Mouse (Mus musculus): ENCODE measurements around the gene Gpalpp1. TPM values are rescaled to one million over a fixed set of nuclear protein-coding genes. Genes with fewer than 3 reads are reported as not detected.

Gpalpp1 gene
- polyA plus RNA-seq (2015; fragmentation: Nextera tagmentation; extraction: Ambion mirVana) = 16.1 and 17.2 TPM in 2 replicates

- under 1% methylated on average over 69 of the region's 69 CpGs for WGBS
- H3K4me3 ChIP-seq (replicated peaks; ENCODE audit: low read length) = peak within 1 kb of the TSS; percentile 98
Observed at GRCm38 (mm10) chr14:76110396-76111221, at the start of gene Gpalpp1, which contains the start of gene Nufip1. Gpalpp1 (minus strand) TSS chr14:76110760. Nufip1 (plus strand) TSS chr14:76110891.

GRCm38 (mm10) chr14:76158192-76158785 is 47.7 kb upstream of the Gpalpp1 start:
- no peaks in the 10 kb centered on the region for H3K27me3 ChIP-seq (replicated peaks; ENCODE audit: control insufficient read depth, insufficient read depth, low read length)
- no peak overlapping the region for H3K27ac ChIP-seq (ENCODE audit: low read length)
- WGBS = 57% methylated on average over 5 of the region's 5 CpGs
- peaks cover 2% of the 10 kb centered on the region for H3K4me1 ChIP-seq (replicated peaks; ENCODE audit: control insufficient read depth, insufficient read depth, low read length)
- no peaks in the 10 kb centered on the region for H3K36me3 ChIP-seq (ENCODE audit: control insufficient read depth, insufficient read depth)
- H3K4me2 ChIP-seq (ENCODE audit: low read length) = no peak overlapping the region
- no peak overlapping the region for H3K4me3 ChIP-seq (replicated peaks; ENCODE audit: low read length)
- no peak for ATAC-seq
- H3K9ac ChIP-seq (replicated peaks; ENCODE audit: low read depth, low read length) = no peak overlapping the region
- H3K9me3 ChIP-seq (ENCODE audit: control insufficient read depth, low read length) = no peaks in the 10 kb centered on the region

More at GRCm38 (mm10) chr14:76110396-76111221, at the start of gene Gpalpp1, which contains the start of gene Nufip1:
- Histone ChIP-seq H3K9me3 (ENCODE audit: control insufficient read depth, low read length) (no peaks in the 10 kb centered on the region), H3K4me1 (replicated peaks; ENCODE audit: control insufficient read depth, insufficient read depth, low read length) (peaks cover 14% of the 10 kb centered on the region), H3K9ac (replicated peaks; ENCODE audit: low read depth, low read length) (peak within 1 kb of the TSS; percentile 86), H3K36me3 (ENCODE audit: control insufficient read depth, insufficient read depth) (peaks cover 9% of the 10 kb centered on the region), H3K27me3 (replicated peaks; ENCODE audit: control insufficient read depth, insufficient read depth, low read length) (no peaks in the 10 kb centered on the region), H3K4me2 (ENCODE audit: low read length) (peak within 1 kb of the TSS; percentile 96), H3K27ac (ENCODE audit: low read length) (peak within 1 kb of the TSS; percentile 82)
- ATAC-seq = peak; percentile 99

- H3K27me3 ChIP-seq (replicated peaks; ENCODE audit: control insufficient read depth, insufficient read depth, low read length) = no peaks in the 10 kb centered on the region
- H3K9ac ChIP-seq (replicated peaks; ENCODE audit: low read depth, low read length) = no peak overlapping the region
- no peak overlapping the region; the same call in 1 of the 2 replicates for H3K4me2 ChIP-seq (ENCODE audit: low read length)
- no peaks in the 10 kb centered on the region for H3K9me3 ChIP-seq (ENCODE audit: control insufficient read depth, low read length)
- H3K27ac ChIP-seq (ENCODE audit: low read length) = no peak overlapping the region
- no peak for ATAC-seq
- 17% methylated on average over 6 of the region's 6 CpGs for WGBS
- H3K4me1 ChIP-seq (replicated peaks; ENCODE audit: control insufficient read depth, insufficient read depth, low read length) = peaks cover 26% of the 10 kb centered on the region
- no peaks in the 10 kb centered on the region for H3K36me3 ChIP-seq (ENCODE audit: control insufficient read depth, insufficient read depth)
- no peak overlapping the region for H3K4me3 ChIP-seq (replicated peaks; ENCODE audit: low read length)
Observed at GRCm38 (mm10) chr14:76153828-76154227, 43.3 kb upstream of the Gpalpp1 start.

GRCm38 (mm10) chr14:76153003-76153675 is 42.6 kb upstream of the Gpalpp1 start:
- H3K27me3 ChIP-seq (replicated peaks; ENCODE audit: control insufficient read depth, insufficient read depth, low read length) = no peaks in the 10 kb centered on the region
- peak overlapping the region; percentile 69 for H3K27ac ChIP-seq (ENCODE audit: low read length)
- peak overlapping the region; percentile 47 for H3K4me2 ChIP-seq (ENCODE audit: low read length)
- peak overlapping the region; percentile 45 for H3K9ac ChIP-seq (replicated peaks; ENCODE audit: low read depth, low read length)
- peak; percentile 11; the same call in 1 of the 2 replicates for ATAC-seq
- H3K4me1 ChIP-seq (replicated peaks; ENCODE audit: control insufficient read depth, insufficient read depth, low read length) = peaks cover 26% of the 10 kb centered on the region
- no peaks in the 10 kb centered on the region for H3K36me3 ChIP-seq (ENCODE audit: control insufficient read depth, insufficient read depth)
- 6% methylated on average over 24 of the region's 24 CpGs for WGBS
- peak overlapping the region; percentile 76 for H3K4me3 ChIP-seq (replicated peaks; ENCODE audit: low read length)
- H3K9me3 ChIP-seq (ENCODE audit: control insufficient read depth, low read length) = no peaks in the 10 kb centered on the region

GRCm38 (mm10) chr14:76152162-76153002 is 41.8 kb upstream of the Gpalpp1 start:
- under 1% methylated on average over 41 of the region's 41 CpGs for WGBS
- Histone ChIP-seq H3K27ac (ENCODE audit: low read length) (peak overlapping the region; percentile 99), H3K4me3 (replicated peaks; ENCODE audit: low read length) (peak overlapping the region; percentile 76), H3K9me3 (ENCODE audit: control insufficient read depth, low read length) (no peaks in the 10 kb centered on the region), H3K9ac (replicated peaks; ENCODE audit: low read depth, low read length) (peak overlapping the region; percentile 93), H3K27me3 (replicated peaks; ENCODE audit: control insufficient read depth, insufficient read depth, low read length) (no peaks in the 10 kb centered on the region), H3K4me2 (ENCODE audit: low read length) (peak overlapping the region; percentile 57), H3K36me3 (ENCODE audit: control insufficient read depth, insufficient read depth) (no peaks in the 10 kb centered on the region), H3K4me1 (replicated peaks; ENCODE audit: control insufficient read depth, insufficient read depth, low read length) (peaks cover 26% of the 10 kb centered on the region)
- ATAC-seq = peak; percentile 93

GRCm38 (mm10) chr14:76151820-76152161 is 41.2 kb upstream of the Gpalpp1 start:
- 0% methylated on average over 10 of the region's 10 CpGs for WGBS
- Histone ChIP-seq H3K27ac (ENCODE audit: low read length) (peak overlapping the region; percentile 99), H3K9ac (replicated peaks; ENCODE audit: low read depth, low read length) (peak overlapping the region; percentile 93), H3K9me3 (ENCODE audit: control insufficient read depth, low read length) (no peaks in the 10 kb centered on the region), H3K4me2 (ENCODE audit: low read length) (peak overlapping the region; percentile 57), H3K36me3 (ENCODE audit: control insufficient read depth, insufficient read depth) (no peaks in the 10 kb centered on the region), H3K27me3 (replicated peaks; ENCODE audit: control insufficient read depth, insufficient read depth, low read length) (no peaks in the 10 kb centered on the region), H3K4me3 (replicated peaks; ENCODE audit: low read length) (peak overlapping the region; percentile 76), H3K4me1 (replicated peaks; ENCODE audit: control insufficient read depth, insufficient read depth, low read length) (peaks cover 26% of the 10 kb centered on the region)
- ATAC-seq = no peak

GRCm38 (mm10) chr14:76151011-76151410 is 40.5 kb upstream of the Gpalpp1 start:
- H3K4me3 ChIP-seq (replicated peaks; ENCODE audit: low read length) = no peak overlapping the region
- no peak overlapping the region for H3K9ac ChIP-seq (replicated peaks; ENCODE audit: low read depth, low read length)
- no peaks in the 10 kb centered on the region for H3K36me3 ChIP-seq (ENCODE audit: control insufficient read depth, insufficient read depth)
- no peak for ATAC-seq
- H3K9me3 ChIP-seq (ENCODE audit: control insufficient read depth, low read length) = no peaks in the 10 kb centered on the region
- WGBS = 68% methylated on average over 2 of the region's 2 CpGs
- H3K4me2 ChIP-seq (ENCODE audit: low read length) = no peak overlapping the region
- H3K4me1 ChIP-seq (replicated peaks; ENCODE audit: control insufficient read depth, insufficient read depth, low read length) = peaks cover 26% of the 10 kb centered on the region
- H3K27me3 ChIP-seq (replicated peaks; ENCODE audit: control insufficient read depth, insufficient read depth, low read length) = no peaks in the 10 kb centered on the region
- no peak overlapping the region for H3K27ac ChIP-seq (ENCODE audit: low read length)

GRCm38 (mm10) chr14:76150499-76150898 is 39.9 kb upstream of the Gpalpp1 start:
- H3K27me3 ChIP-seq (replicated peaks; ENCODE audit: control insufficient read depth, insufficient read depth, low read length) = no peaks in the 10 kb centered on the region
- H3K4me3 ChIP-seq (replicated peaks; ENCODE audit: low read length) = no peak overlapping the region
- ATAC-seq = no peak
- H3K4me1 ChIP-seq (replicated peaks; ENCODE audit: control insufficient read depth, insufficient read depth, low read length) = peaks cover 26% of the 10 kb centered on the region
- H3K36me3 ChIP-seq (ENCODE audit: control insufficient read depth, insufficient read depth) = no peaks in the 10 kb centered on the region
- H3K27ac ChIP-seq (ENCODE audit: low read length) = no peak overlapping the region
- H3K9ac ChIP-seq (replicated peaks; ENCODE audit: low read depth, low read length) = no peak overlapping the region
- WGBS = 73% methylated on average over 11 of the region's 11 CpGs
- no peaks in the 10 kb centered on the region for H3K9me3 ChIP-seq (ENCODE audit: control insufficient read depth, low read length)
- H3K4me2 ChIP-seq (ENCODE audit: low read length) = no peak overlapping the region
